Mouse (Mus musculus): ENCODE results near the gene Zzz3. TPM values are rescaled to one million over a fixed set of nuclear protein-coding genes. Genes with fewer than 3 reads are reported as not detected.

Zzz3 gene
- polyA plus RNA-seq (2017; shearing (Covaris generic)), result 34.2 TPM

GRCm38 (mm10) chr3:152395350-152396277 lies at the start of gene Zzz3:
Gene Zzz3 (plus strand): TSS chr3:152395473.

GRCm38 (mm10) chr3:152345732-152346632 lies 49.3 kb upstream of the Zzz3 start, which contains the start of gene Usp33:
Gene Usp33 (plus strand): TSS chr3:152346478.

Other genes with a start within 250 kb of the Zzz3 start
- gene Gipc2, start 229.2 kb upstream of the Zzz3 start, polyA plus RNA-seq (2017; shearing (Covaris generic)), result not detected
- 13.3 TPM for gene Dnajb4, start 185.2 kb upstream of the Zzz3 start, polyA plus RNA-seq (2017; shearing (Covaris generic))
- 259 TPM for gene Fubp1, start 185.1 kb upstream of the Zzz3 start, polyA plus RNA-seq (2017; shearing (Covaris generic))
- 0.56 TPM for gene Nexn, start 129.1 kb upstream of the Zzz3 start, polyA plus RNA-seq (2017; shearing (Covaris generic))
- 11.6 TPM for gene Miga1, start 55.1 kb upstream of the Zzz3 start, polyA plus RNA-seq (2017; shearing (Covaris generic))
- gene Usp33, start 49.0 kb upstream of the Zzz3 start, polyA plus RNA-seq (2017; shearing (Covaris generic)), result 44.5 TPM